Mouse (Mus musculus) frontal cortex, adult 2 months (tissue): Measurements from ENCODE around the gene Unc79. TPM values are rescaled to one million over a fixed set of nuclear protein-coding genes. Genes with fewer than 3 reads are reported as not detected.

ENCODE experiments used
- DNase-seq, 2 experiments: peaks; one replicate each; pipeline ENCODE4 v3.0.0; 2022; ENCODE audit warnings: low spot score in 1 of 2; ENCODE audit errors: extremely low spot score in 1 of 2
- polyA plus RNA-seq: library from polyadenylated mRNA; depleted of rRNA; stranded (reverse); fragments of >200 nt; gene quantifications from 2 replicates; pipeline ENCODE4 v1.2.3, GENCODE M21; 2012

Gene Unc79
- polyA plus RNA-seq, 1 experiment = 41.8 TPM

- DNase-seq = no peak
These were observed 91.5 kb downstream of the Unc79 start for GRCm38 (mm10) chr12:103040136-103040535.

GRCm38 (mm10) chr12:103041401-103041800, 92.7 kb downstream of the Unc79 start:
- no peak for DNase-seq

- DNase-seq = no peak
These were observed 94.1 kb downstream of the Unc79 start for GRCm38 (mm10) chr12:103042711-103043110.

GRCm38 (mm10) chr12:103044422-103044821, 95.8 kb downstream of the Unc79 start:
- DNase-seq = no peak

GRCm38 (mm10) chr12:103049865-103050264, 101.2 kb downstream of the Unc79 start:
- DNase-seq = no peak

- DNase-seq = no peak
These were observed 110.8 kb downstream of the Unc79 start for GRCm38 (mm10) chr12:103059321-103060053.

- DNase-seq = no peak
These were observed 112.1 kb downstream of the Unc79 start for GRCm38 (mm10) chr12:103060791-103061190.

- no peak for DNase-seq
These were observed 113.5 kb downstream of the Unc79 start for GRCm38 (mm10) chr12:103062133-103062532.

- DNase-seq = peak in 1 of 2 experiments; percentile 75
These were observed 116.3 kb downstream of the Unc79 start for GRCm38 (mm10) chr12:103064944-103065343.

GRCm38 (mm10) chr12:103068161-103068560, 119.5 kb downstream of the Unc79 start:
- no peak for DNase-seq

- peak in 1 of 2 experiments; percentile 56 for DNase-seq
These were observed 120.9 kb downstream of the Unc79 start for GRCm38 (mm10) chr12:103069565-103069964.

- no peak for DNase-seq
These were observed 125.3 kb downstream of the Unc79 start for GRCm38 (mm10) chr12:103073953-103074352.

- no peak for DNase-seq
These were observed 130.1 kb downstream of the Unc79 start for GRCm38 (mm10) chr12:103078751-103079150.

GRCm38 (mm10) chr12:103080055-103080454, 131.4 kb downstream of the Unc79 start:
- DNase-seq = no peak

GRCm38 (mm10) chr12:103091831-103092230, 143.2 kb downstream of the Unc79 start:
- DNase-seq = no peak

- DNase-seq = peak in 1 of 2 experiments; percentile 40
These were observed 146.5 kb downstream of the Unc79 start for GRCm38 (mm10) chr12:103095160-103095559.

- peak; percentile 33 to 61 for DNase-seq
These were observed 150.5 kb downstream of the Unc79 start for GRCm38 (mm10) chr12:103099185-103099584.

GRCm38 (mm10) chr12:103100088-103100487, 151.4 kb downstream of the Unc79 start:
- DNase-seq = no peak

- DNase-seq = no peak
These were observed 154.4 kb downstream of the Unc79 start for GRCm38 (mm10) chr12:103103041-103103440.

- no peak for DNase-seq
These were observed 154.9 kb downstream of the Unc79 start for GRCm38 (mm10) chr12:103103601-103104000.

GRCm38 (mm10) chr12:103109301-103109700, 160.6 kb downstream of the Unc79 start:
- no peak for DNase-seq

- DNase-seq = no peak
These were observed 168.0 kb downstream of the Unc79 start for GRCm38 (mm10) chr12:103116639-103117038.
